Mouse (Mus musculus) gastrocnemius, postnatal 10 days (tissue): Measurements from ENCODE around the gene Mapre3. TPM values are rescaled to one million over a fixed set of nuclear protein-coding genes. Genes with fewer than 3 reads are reported as not detected.
A peak's percentile ranks its signal among the peaks of the same experiment; 100 is the strongest.

Experiments used
- DNase-seq: peaks from one replicate; pipeline ENCODE4 v3.0.0; 2021; ENCODE audit warnings: mixed read lengths
- long read RNA-seq, 2 experiments: library from polyadenylated mRNA; stranded (forward); transcript quantifications; one replicate each; pipeline ENCODE4 v2.0.0; 2021
- total RNA-seq, 2 experiments: library from RNA; stranded (reverse); gene quantifications; 2 replicates each; pipeline ENCODE4 v1.2.3; 2021

Gene Mapre3
- 10 to 100 TPM; 65.0 to 81.1 TPM for total RNA-seq
- long read RNA-seq, experiment 1, transcript Mapre3-202 (7 exons, 1,816 nt), result minor isoform, 10 of 111 reads
- long read RNA-seq, experiment 1, transcript Mapre3-201 (7 exons, 2,021 nt), result major isoform, 77 of 111 reads
- long read RNA-seq, experiment 1, partial matches to known transcripts, result 4 of 111 reads
- long read RNA-seq, experiment 1, other reads (novel, unspliced or antisense), result 15 of 111 reads
- long read RNA-seq, experiment 2, transcript Mapre3-202 (7 exons, 1,816 nt), result minor isoform, 17 of 120 reads
- long read RNA-seq, experiment 2, transcript Mapre3-201 (7 exons, 2,021 nt), result major isoform, 85 of 120 reads
- long read RNA-seq, experiment 2, partial matches to known transcripts, result 4 of 120 reads
- long read RNA-seq, experiment 2, other reads (novel, unspliced or antisense), result 14 of 120 reads

DNA sequence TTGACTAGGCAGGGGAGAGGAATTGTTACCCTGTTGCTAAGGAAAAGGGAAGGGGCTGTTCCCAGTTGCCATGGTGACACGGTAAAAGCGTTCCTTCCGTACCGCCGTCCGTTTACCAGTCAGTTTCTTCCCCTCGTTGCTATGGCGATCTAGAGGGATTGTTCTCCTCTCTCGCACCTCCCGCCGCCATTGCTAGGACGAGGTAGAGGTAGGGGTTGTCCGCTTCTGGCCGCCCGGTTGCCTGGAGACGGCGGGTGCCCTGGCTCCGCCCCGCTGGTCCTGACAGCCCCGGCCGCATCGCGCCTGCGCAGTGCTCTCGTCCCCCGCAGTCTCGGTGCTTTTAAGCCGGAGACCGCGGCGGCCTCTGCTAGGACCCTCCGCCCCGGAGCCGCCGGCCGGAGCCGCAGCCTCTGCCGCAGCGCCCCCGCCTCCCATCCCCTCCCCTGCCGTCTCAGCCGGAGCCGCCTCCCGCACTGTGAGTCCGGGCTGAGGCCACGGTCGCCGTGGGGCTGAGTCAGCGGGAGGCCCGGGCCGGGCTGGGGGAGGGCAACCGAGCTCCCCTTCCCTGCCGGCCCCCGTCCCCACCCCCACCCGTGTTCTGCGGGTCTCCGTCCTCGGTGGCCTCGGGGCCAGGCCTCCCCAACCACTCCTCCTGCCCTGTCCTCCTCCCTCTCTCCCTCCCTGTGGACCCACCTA lies at the start of gene Mapre3:
Gene Mapre3, plus strand, starts transcription at position 218 of the 696 bp plus-strand sequence.
- peak; percentile 92 for DNase-seq

DNA sequence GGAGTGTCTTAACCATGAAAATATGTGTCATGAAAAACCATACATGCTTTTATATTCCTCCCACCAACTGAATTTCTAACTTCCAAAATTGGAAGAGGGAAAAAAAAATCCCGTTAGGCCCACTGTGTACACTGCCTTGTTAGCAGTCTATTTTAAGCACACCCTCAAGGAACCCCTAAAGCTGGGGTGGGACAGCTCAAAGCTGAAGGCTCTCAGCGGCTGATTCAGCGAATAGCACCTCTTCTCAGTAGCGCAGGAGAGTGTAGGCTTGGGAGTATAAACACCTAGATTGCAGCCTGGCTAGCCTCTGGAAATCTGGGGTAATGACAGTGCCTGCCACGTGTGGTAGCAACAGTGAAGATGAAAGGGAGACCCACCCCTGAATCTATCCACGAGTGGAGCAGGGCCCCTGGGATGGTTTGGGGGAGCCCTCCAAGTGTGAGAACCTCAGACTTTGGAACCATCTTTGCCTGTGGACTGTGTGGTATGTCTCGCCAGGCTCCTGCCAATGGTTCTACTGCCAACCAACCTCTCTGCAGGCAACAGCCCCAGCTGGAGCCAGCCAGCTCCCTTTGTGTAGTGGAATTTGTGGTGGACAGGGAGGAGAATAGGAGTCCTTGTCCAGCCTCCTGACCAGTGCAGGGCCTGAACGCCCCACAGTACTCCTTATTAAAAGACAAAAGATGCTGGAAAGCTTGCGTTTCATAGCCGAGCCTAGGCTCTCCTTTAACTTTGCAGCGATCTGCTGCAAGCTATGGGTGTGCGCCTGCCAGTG lies 48.7 kb upstream of the Mapre3 start:
- no peak for DNase-seq

GRCm38 (mm10) chr5:30768082-30768481 lies 46.4 kb upstream of the Mapre3 start:
- DNase-seq, result no peak

GRCm38 (mm10) chr5:30768598-30768997 lies 45.8 kb upstream of the Mapre3 start:
- peak; percentile 48 for DNase-seq

GRCm38 (mm10) chr5:30769075-30769474 lies 45.4 kb upstream of the Mapre3 start:
- no peak for DNase-seq

DNA sequence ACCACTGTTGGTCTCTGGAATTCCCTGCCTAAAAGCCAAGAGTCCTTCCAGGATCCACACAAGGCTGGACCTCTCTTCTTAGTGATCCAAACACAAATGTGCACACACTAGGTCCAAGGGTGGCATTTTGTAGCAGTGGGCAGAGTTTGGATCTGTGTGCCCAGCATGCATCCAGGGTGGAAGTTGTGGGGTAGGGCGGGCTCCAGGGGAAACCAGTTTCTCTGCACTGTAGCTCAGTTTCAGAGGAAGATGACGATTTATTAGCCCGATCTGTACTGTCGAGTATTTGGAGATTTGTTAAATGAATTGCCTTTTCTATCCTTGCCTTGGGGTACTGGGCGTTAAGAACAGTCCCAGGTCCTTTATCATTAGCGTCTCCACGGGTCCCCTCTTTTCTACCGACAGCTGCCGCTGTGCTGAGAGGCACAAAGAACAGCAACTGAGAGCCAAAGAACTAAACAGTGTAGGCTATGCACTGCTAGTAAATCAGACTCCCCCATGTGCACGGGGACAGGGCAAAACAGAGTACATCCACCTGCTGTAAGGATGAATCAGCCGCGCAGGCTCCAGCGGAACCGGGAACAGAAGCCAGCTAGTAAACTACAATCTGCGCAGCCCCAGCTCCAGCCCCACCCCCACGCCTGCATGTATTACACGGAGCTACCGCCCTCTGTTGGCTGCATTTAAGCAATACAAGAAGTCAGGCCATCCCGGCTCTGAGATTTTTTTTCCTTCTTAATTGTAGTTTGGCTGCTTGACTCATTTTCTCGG lies 39.7 kb upstream of the Mapre3 start:
- peak; percentile 91 for DNase-seq

DNA sequence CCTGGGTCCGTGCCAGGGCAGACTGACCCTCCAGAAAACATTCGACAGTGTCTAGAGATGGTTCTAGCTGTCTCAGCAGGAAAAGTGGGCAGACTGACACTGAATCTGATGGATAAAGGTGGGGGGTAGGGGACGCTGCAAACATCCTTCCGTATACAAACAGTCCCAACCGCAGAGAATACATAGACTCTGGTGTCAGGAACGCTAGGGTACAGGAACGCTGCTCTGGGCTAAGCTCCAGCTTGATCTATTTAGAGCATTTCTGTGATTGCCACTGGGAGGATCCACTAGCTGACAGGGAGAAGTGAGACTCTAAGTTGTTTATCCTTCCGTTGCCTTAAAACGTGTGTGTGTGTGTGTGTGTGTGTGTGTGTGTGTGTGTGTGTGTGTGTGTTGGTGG lies 33.7 kb upstream of the Mapre3 start:
- no peak for DNase-seq

GRCm38 (mm10) chr5:30781147-30781546 lies 33.3 kb upstream of the Mapre3 start:
- DNase-seq, result no peak

DNA sequence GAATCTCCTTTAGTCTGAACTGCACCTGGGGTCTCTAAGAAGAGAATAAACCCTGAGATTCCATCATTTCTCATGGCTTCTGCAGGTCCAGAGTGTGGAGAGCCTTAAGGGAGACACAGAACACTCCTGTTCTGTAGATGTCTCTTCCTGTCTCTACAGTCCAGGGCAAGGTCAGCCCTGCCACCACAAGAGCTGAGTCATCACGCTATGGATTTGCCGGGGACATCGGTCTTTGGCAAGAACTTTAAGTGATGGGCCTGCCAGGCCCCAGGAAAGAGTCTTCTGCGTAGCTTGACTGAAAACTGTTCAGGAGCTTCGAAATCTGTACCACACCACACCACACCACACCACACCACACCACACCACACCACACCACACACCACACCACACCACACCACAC lies 27.1 kb upstream of the Mapre3 start:
- no peak for DNase-seq

- DNase-seq, result no peak
Observed at GRCm38 (mm10) chr5:30790047-30790446, 24.4 kb upstream of the Mapre3 start.

- DNase-seq, result peak; percentile 91
Observed at GRCm38 (mm10) chr5:30796125-30796524, 18.3 kb upstream of the Mapre3 start.

GRCm38 (mm10) chr5:30797482-30797881 lies 17.0 kb upstream of the Mapre3 start:
- no peak for DNase-seq

- DNase-seq, result no peak
Observed at GRCm38 (mm10) chr5:30797982-30798381, 16.5 kb upstream of the Mapre3 start.

- DNase-seq, result no peak
Observed at GRCm38 (mm10) chr5:30798965-30799364, 15.5 kb upstream of the Mapre3 start.

- no peak for DNase-seq
Observed at GRCm38 (mm10) chr5:30802724-30803467, 11.5 kb upstream of the Mapre3 start.

DNA sequence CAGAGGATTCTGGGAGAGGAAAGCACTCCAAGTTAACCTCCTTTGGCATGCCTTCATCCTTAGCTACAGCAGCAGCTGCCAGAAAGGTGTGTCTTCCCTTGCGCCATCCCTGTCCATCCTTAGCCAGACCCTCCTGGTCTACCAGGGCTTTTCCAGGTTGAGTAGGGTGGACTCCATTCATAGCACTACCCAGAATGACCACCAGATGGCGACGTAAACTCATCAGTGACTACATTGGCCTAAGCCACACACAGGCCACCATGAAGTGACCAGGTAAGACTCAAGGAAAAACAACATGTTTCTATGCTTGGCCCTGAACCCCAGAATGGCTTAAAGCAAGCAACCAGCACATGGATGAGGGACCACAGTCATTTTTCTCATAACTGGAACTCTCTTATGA lies 8.3 kb upstream of the Mapre3 start:
- DNase-seq, result peak; percentile 89

GRCm38 (mm10) chr5:30815120-30815465 lies 652 bp downstream of the Mapre3 start:
- no peak for DNase-seq

DNA sequence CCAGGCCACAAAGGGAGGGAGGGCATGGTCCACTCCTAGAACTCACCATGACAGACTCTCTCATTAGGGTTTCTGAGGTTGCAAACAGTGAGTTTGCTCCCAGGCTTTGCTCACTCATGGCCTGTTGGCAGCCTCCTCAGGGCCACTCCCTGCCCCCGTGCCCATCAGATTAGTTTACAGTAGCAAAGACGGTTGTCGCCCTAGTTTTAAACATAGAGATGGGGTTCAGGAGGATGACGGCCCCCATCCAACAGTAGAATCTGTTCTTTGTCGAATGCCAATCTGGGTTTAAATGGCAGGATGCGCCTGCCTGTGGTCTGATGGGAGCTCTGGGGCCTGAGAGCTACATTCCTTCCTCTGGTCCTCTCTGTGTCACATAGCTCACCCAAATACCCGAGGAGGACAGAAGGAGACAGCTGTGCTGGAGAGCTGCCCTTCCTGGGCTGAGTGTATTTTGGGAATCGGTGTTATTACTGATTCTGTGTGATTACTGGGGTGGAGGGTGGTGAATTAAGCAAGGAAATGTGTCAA lies 1.9 kb downstream of the Mapre3 start:
- peak; percentile 45 for DNase-seq

GRCm38 (mm10) chr5:30818758-30819309 lies 4.4 kb downstream of the Mapre3 start:
- DNase-seq, result no peak

- peak; percentile 21 for DNase-seq
Observed at GRCm38 (mm10) chr5:30822689-30823088, 8.2 kb downstream of the Mapre3 start.

GRCm38 (mm10) chr5:30823091-30823490 lies 8.7 kb downstream of the Mapre3 start:
- DNase-seq, result no peak
